Mouse (Mus musculus) cerebellum, postnatal 10 days (tissue): ENCODE results near the gene Arhgap5.
A peak's percentile ranks its signal among the peaks of the same experiment; 100 is the strongest.
"Not testable (repeated sequence)": the region's sequence is repeated elsewhere in the genome, so short reads cannot be mapped to it uniquely, and the experiment has no call there.

Experiments
- DNase-seq, 2 experiments: peaks; one replicate each; pipeline ENCODE4 v3.0.0; 2021; ENCODE audit warnings: mixed read lengths in 2 of 2

Arhgap5 gene

GRCm38 (mm10) chr12:52544532-52544931 lies 40.8 kb downstream of the Arhgap5 start:
- DNase-seq = no peak

- DNase-seq = no peak
Observed at GRCm38 (mm10) chr12:52552085-52552484, 48.3 kb downstream of the Arhgap5 start.

GRCm38 (mm10) chr12:52555188-52555876 lies 51.6 kb downstream of the Arhgap5 start:
- no peak for DNase-seq

GRCm38 (mm10) chr12:52565654-52566053 lies 61.9 kb downstream of the Arhgap5 start:
- no peak for DNase-seq

- DNase-seq = no peak
Observed at GRCm38 (mm10) chr12:52573371-52573770, 69.6 kb downstream of the Arhgap5 start.

- not testable (repeated sequence) for DNase-seq
Observed at GRCm38 (mm10) chr12:52586466-52586865, 82.7 kb downstream of the Arhgap5 start.

GRCm38 (mm10) chr12:52587473-52588010 lies 83.8 kb downstream of the Arhgap5 start:
- peak; percentile 41 to 43 for DNase-seq

- no peak for DNase-seq
Observed at GRCm38 (mm10) chr12:52595389-52596185, 91.8 kb downstream of the Arhgap5 start.

GRCm38 (mm10) chr12:52602471-52602870 lies 98.7 kb downstream of the Arhgap5 start:
- peak; percentile 7 to 32 for DNase-seq

- DNase-seq = peak; percentile 93 to 95
Observed at GRCm38 (mm10) chr12:52602883-52603694, 99.3 kb downstream of the Arhgap5 start.

GRCm38 (mm10) chr12:52603695-52604255 lies 100.0 kb downstream of the Arhgap5 start:
- DNase-seq = peak in 1 of 2 experiments; percentile 72

GRCm38 (mm10) chr12:52604256-52604991 lies 100.7 kb downstream of the Arhgap5 start:
- peak; percentile 99 to 100 for DNase-seq

GRCm38 (mm10) chr12:52604992-52605652 lies 101.3 kb downstream of the Arhgap5 start:
- peak in 1 of 2 experiments; percentile 15 for DNase-seq

GRCm38 (mm10) chr12:52607411-52607810 lies 103.6 kb downstream of the Arhgap5 start:
- no peak for DNase-seq

- no peak for DNase-seq
Observed at GRCm38 (mm10) chr12:52615703-52616102, 111.9 kb downstream of the Arhgap5 start.

GRCm38 (mm10) chr12:52618418-52619040 lies 114.8 kb downstream of the Arhgap5 start:
- no peak for DNase-seq

GRCm38 (mm10) chr12:52619644-52620043 lies 115.9 kb downstream of the Arhgap5 start:
- no peak for DNase-seq
